Mouse (Mus musculus) liver, embryonic 14.5 days (tissue): ENCODE data around the gene Zfp865. TPM values are rescaled to one million over a fixed set of nuclear protein-coding genes. Genes with fewer than 3 reads are reported as not detected.

Source experiments
- ATAC-seq: fragments of 200-750 bp; cut with Nextera tagmentation; 2 replicates; pipeline ENCODE4 v1.8.0; 2017; ENCODE audit warnings: moderate number of reproducible peaks, mild to moderate bottlenecking, moderate library complexity; ENCODE audit not compliant: insufficient read depth
- DNase-seq, 3 experiments: peaks; one replicate each; pipeline ENCODE4 v3.0.0-alpha.2; 2012 to 2013; ENCODE audit warnings: low read depth in 3 of 3, low spot score in 3 of 3
- H3K27ac ChIP-seq: fragments of 300-500 bp; sonication (generic); 2 replicates; pipeline ENCODE4 v1.5.1; 2014; ENCODE audit warnings: moderate library complexity, mild to moderate bottlenecking, control low read depth, inconsistent platforms
- H3K27me3 ChIP-seq: fragments of 300-500 bp; sonication (generic); 2 replicates; pipeline ENCODE4 v1.6.1; 2014; ENCODE audit warnings: mild to moderate bottlenecking, low read length, moderate library complexity; ENCODE audit not compliant: control insufficient read depth, insufficient read depth
- H3K36me3 ChIP-seq: fragments of 300-500 bp; sonication (generic); replicated peaks from 2 replicates; pipeline ENCODE4 v1.6.1; 2014; ENCODE audit warnings: low read depth; ENCODE audit not compliant: control insufficient read depth, insufficient read depth
- H3K4me1 ChIP-seq, 2 experiments: fragments of 200-500 bp in 1 of 2; fragments of 300-500 bp in 1 of 2; sonication (generic) in 1 of 2; replicated peaks; 2 replicates each; pipeline ENCODE4 v1.6.1; 2012 to 2014; ENCODE audit warnings: antibody characterized with exemption in 1 of 2, inconsistent platforms in 1 of 2, low read length in 1 of 2; ENCODE audit not compliant: control insufficient read depth in 2 of 2, insufficient read depth in 2 of 2
- H3K4me2 ChIP-seq: fragments of 300-500 bp; sonication (generic); 2 replicates; pipeline ENCODE4 v1.6.1; 2014; ENCODE audit warnings: low read depth, mild to moderate bottlenecking, control low read depth, moderate library complexity
- H3K4me3 ChIP-seq, 2 experiments: fragments of 200-500 bp in 1 of 2; fragments of 300-500 bp in 1 of 2; sonication (generic) in 1 of 2; 2 replicates each; pipeline ENCODE4 v1.5.1; 2012 to 2014; ENCODE audit warnings: low read depth in 2 of 2, low read length in 2 of 2, mild to moderate bottlenecking in 2 of 2, control low read depth in 1 of 2, inconsistent platforms in 1 of 2, moderate library complexity in 1 of 2; ENCODE audit not compliant: insufficient read depth in 1 of 2
- H3K9ac ChIP-seq: fragments of 300-500 bp; sonication (generic); replicated peaks from 2 replicates; pipeline ENCODE4 v1.6.1; 2014; ENCODE audit warnings: mild to moderate bottlenecking, control low read depth, moderate library complexity
- H3K9me3 ChIP-seq: fragments of 300-500 bp; sonication (generic); 2 replicates; pipeline ENCODE4 v1.6.1; 2016; ENCODE audit warnings: low read length, mixed read lengths; ENCODE audit not compliant: control insufficient read depth
- CTCF ChIP-seq: IDR thresholded peaks from 2 replicates; pipeline ENCODE4 v1.5.1; 2016; ENCODE audit warnings: antibody characterized with exemption, low read depth, control low read depth
- EP300 ChIP-seq: IDR thresholded peaks from 2 replicates; pipeline ENCODE4 v1.6.1; 2016; ENCODE audit warnings: antibody characterized with exemption, low read depth
- WGBS: fragments of 180-500 bp; shearing (Covaris S2); extraction: QIAGEN DNeasy Blood & Tissue Kit; methylation state at CpG from one replicate; pipeline ENCODE4 v1.1.7; 2014; ENCODE audit not compliant: insufficient replicate concordance; 5-methylcytosine and 5-hydroxymethylcytosine counted together
- polyA plus RNA-seq, 2 experiments: library from polyadenylated mRNA; depleted of rRNA in 1 of 2; stranded (reverse) in 1 of 2; unstranded in 1 of 2; fragments of >200 nt; fragmentation: Nextera tagmentation in 1 of 2; extraction: Ambion mirVana in 1 of 2; gene quantifications; 2 replicates each; pipeline versions ENCODE4 v1.2.1 to v1.2.3; 2012 to 2014

Zfp865 gene
- polyA plus RNA-seq, 2 experiments, result 0.98 to 6.4 TPM

DNA sequence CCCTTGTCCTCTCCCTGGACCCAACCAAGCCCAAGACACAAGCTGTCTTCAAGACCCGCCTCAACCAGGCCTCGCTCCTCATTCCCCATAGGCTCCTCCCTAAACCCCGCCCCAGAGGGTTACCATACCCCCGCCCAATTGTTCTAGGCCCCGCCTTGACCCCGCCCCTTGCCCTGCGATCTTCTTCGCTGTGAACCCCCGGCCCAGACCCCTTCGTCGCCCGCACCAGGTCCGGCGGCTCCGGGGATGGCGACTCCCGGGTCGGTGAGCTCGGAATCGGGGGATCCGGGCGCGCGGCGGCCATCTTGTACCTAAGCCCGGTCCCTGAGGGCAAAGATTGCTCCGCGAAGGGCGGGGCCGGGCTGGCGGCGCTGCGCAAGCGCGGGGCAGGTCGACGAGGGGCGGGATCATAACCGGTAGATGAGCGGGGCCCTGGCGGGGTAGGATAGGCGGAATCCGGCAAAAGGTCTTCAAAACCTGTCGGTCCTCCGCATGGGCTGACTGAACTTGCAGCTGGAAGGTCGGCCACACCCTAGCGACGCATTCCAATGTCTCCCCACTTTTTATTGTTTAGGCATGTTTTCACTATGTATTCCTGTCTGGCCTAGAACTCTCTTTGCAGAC is 18.0 kb downstream of the Zfp865 start, which contains the start of gene Zfp784:
Zfp784 (minus strand) TSS at position 338 of the 624 bp plus-strand sequence.
- Histone ChIP-seq H3K4me1 (peaks cover 9 to 17% of the 10 kb centered on the region in 2 experiments), H3K9ac (peak within 1 kb of the TSS; percentile 86)

DNA sequence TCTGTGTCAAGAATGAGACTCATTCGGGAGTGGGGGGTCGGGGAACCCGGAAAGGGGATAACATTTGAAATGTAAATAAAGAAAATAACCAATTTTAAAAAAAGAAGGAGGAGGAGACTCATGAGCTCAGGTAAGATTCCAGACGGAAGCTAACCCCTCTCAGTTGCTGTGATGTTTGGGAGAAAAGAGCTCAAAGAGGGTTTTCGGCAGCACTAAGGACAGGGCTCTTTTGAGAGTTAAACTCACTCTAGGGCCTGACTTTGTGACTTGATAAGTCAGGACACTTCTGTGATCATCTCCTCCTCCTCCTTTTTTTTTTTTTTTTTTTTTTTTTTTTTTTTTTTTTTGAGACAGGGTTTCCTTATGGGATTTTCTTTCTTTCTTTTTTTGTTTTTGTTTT is 18.8 kb downstream of the Zfp865 start:
- Histone ChIP-seq H3K36me3 (no peaks in the 10 kb centered on the region), H3K4me3 (peak overlapping the region; percentile 82 to 85), H3K9me3 (no peaks in the 10 kb centered on the region), H3K27me3 (no peaks in the 10 kb centered on the region), H3K27ac (peak overlapping the region; percentile 84), H3K9ac (peak overlapping the region; percentile 86), H3K4me2 (peak overlapping the region; percentile 57), H3K4me1 (peaks cover 9 to 17% of the 10 kb centered on the region in 2 experiments)
- WGBS, result 26% methylated on average over 5 of the region's 5 CpGs
- no peak for ATAC-seq
- TF ChIP-seq EP300 (no peak), CTCF (no peak)
- peak in 1 of 3 experiments; percentile 31 for DNase-seq

More for the DNA sequence above, 18.0 kb downstream of the Zfp865 start, which contains the start of gene Zfp784:
- ATAC-seq (peak; percentile 99), DNase-seq (peak; percentile 80 to 85 (median 84))
- H3K36me3 ChIP-seq, result no peaks in the 10 kb centered on the region
- under 1% methylated on average over 48 of the region's 48 CpGs for WGBS
- H3K4me2 ChIP-seq, result peak within 1 kb of the TSS; percentile 57
- H3K4me3 ChIP-seq, result peak within 1 kb of the TSS; percentile 82 to 85
- TF ChIP-seq EP300 (no peak), CTCF (no peak)
- H3K27ac ChIP-seq, result peak within 1 kb of the TSS; percentile 84
- H3K27me3 ChIP-seq, result no peaks in the 10 kb centered on the region
- no peaks in the 10 kb centered on the region for H3K9me3 ChIP-seq

DNA sequence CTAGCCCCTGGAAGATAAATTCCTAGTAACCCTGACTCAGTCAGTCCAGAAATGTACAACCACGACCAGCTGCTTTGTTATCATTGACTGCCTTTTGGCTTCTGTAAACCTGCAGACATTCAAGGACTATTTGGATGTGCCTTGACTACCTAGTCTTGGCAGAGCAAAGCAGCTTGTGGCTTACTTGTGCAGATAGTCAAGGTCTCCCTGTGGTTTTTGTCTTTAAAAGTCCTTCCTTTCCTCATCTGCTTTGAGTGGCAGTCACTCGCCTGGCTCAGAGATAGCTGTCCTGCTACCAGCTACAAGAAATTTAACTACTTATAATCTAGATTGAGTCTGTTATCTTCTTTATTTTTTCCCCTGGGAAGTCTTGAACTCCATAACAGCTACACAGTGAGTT is 24.8 kb downstream of the Zfp865 start:
- H3K9me3 ChIP-seq, result no peaks in the 10 kb centered on the region
- H3K27ac ChIP-seq, result no peak overlapping the region
- no peak overlapping the region for H3K4me2 ChIP-seq
- no peaks in the 10 kb centered on the region for H3K36me3 ChIP-seq
- DNase-seq (no peak), ATAC-seq (no peak)
- no peak for TF ChIP-seq CTCF
- no peak for TF ChIP-seq EP300
- no peak overlapping the region for H3K4me3 ChIP-seq
- peaks cover 0 to 2% of the 10 kb centered on the region in 2 experiments; a peak in 1 of 4 replicates for H3K4me1 ChIP-seq
- peaks cover 6% of the 10 kb centered on the region for H3K27me3 ChIP-seq
- 11% methylated on average over 2 of the region's 2 CpGs for WGBS
- H3K9ac ChIP-seq, result no peak overlapping the region

DNA sequence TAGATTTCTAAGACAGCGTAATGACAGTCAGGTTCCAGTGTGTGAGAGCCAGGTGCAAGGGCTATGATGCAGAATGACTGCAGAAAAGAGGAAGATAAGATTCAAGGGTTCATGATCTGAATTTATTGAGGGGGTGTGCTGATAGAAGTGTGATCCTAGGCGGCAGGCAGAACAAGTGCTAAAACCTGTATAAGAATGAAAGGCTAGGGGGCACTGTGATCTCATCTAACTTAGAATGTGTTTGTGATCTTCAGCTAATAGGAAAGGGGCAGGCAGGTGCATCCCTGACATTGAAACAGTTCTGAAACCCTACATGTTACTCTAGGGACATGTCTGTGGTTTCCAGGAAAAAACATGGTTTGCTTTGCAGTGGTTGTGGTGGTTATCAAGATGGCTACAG is 25.9 kb downstream of the Zfp865 start:
- Histone ChIP-seq H3K9me3 (no peaks in the 10 kb centered on the region), H3K4me3 (no peak overlapping the region), H3K27me3 (peaks cover 18% of the 10 kb centered on the region), H3K36me3 (no peaks in the 10 kb centered on the region), H3K4me1 (peaks cover 0 to 4% of the 10 kb centered on the region in 2 experiments; a peak in 2 of 4 replicates), H3K27ac (no peak overlapping the region), H3K9ac (no peak overlapping the region; the same call in 1 of the 2 replicates), H3K4me2 (no peak overlapping the region)
- TF ChIP-seq CTCF, result 0 out of 2 replicates have a peak, but pooled peaks have one; percentile 4
- TF ChIP-seq EP300, result no peak
- DNase-seq (no peak), ATAC-seq (no peak)
- 63% methylated on average over 2 of the region's 2 CpGs for WGBS

DNA sequence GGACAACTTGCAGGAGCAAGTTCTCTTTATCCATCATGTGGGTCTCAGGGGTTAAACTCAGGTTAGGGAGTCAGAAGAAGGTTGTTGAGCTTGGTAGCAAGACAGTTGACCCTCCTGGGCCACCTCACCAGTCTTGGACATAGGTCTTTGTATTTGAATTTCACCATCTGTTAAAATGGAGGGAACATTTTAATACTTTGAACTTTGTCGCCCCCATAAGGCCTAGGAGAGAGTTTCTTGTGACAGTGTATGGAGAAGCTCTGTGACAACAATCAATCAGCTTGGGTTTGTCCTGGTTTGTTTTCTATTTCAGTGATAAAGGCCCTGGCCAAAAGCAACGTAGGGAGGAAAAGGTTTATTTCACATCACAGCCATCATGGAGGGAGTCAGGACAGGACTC is 27.1 kb downstream of the Zfp865 start:
- Histone ChIP-seq H3K9ac (no peak overlapping the region), H3K9me3 (no peaks in the 10 kb centered on the region), H3K4me2 (no peak overlapping the region), H3K27me3 (peaks cover 30% of the 10 kb centered on the region), H3K36me3 (no peaks in the 10 kb centered on the region), H3K4me3 (no peak overlapping the region), H3K4me1 (peaks cover 0 to 9% of the 10 kb centered on the region in 2 experiments; a peak in 2 of 4 replicates), H3K27ac (no peak overlapping the region)
- TF ChIP-seq CTCF (peak; percentile 49), EP300 (no peak)
- DNase-seq (peak in 1 of 3 experiments; percentile 32), ATAC-seq (no peak)
- WGBS, result 13% methylated on average over 2 of the region's 2 CpGs
